Mouse (Mus musculus): Measurements from ENCODE around the gene 2200002D01Rik. TPM values are rescaled to one million over a fixed set of nuclear protein-coding genes. Genes with fewer than 3 reads are reported as not detected.

The 2200002D01Rik gene
- polyA plus RNA-seq, 1 experiment = 72.9 TPM

GRCm38 (mm10) chr7:29265636-29266035 is 17.4 kb upstream of the 2200002D01Rik start:
- H3K79me2 ChIP-seq (ENCODE audit: control insufficient read depth, insufficient read depth) = no peaks in the 10 kb centered on the region
- no peaks in the 10 kb centered on the region for H3K36me3 ChIP-seq (ENCODE audit: control insufficient read depth, insufficient read depth)
- no peaks in the 10 kb centered on the region for H3K79me3 ChIP-seq (ENCODE audit: low read depth)
- no peak overlapping the region for H3K4me3 ChIP-seq (ENCODE audit: insufficient read depth, poor library complexity, severe bottlenecking)
- peaks cover 22% of the 10 kb centered on the region for H3K27me3 ChIP-seq (ENCODE audit: control insufficient read depth, insufficient read depth, insufficient read length)
- H3ac ChIP-seq (ENCODE audit: control insufficient read depth, insufficient read length, low read depth) = no peak overlapping the region
- TF ChIP-seq MYOG (IDR thresholded peaks at IDR 0.05; ENCODE audit: control insufficient read depth, extremely low read depth, insufficient read length) (no peak), CTCF (IDR thresholded peaks at IDR 0.05; ENCODE audit: control insufficient read depth, insufficient read depth, insufficient read length) (no peak), MAX (IDR thresholded peaks at IDR 0.05) (no peak), USF1 (IDR thresholded peaks at IDR 0.05; ENCODE audit: low read depth) (no peak), MYOD1 (IDR thresholded peaks at IDR 0.05; ENCODE audit: control insufficient read depth, insufficient read length, low read depth) (no peak)

GRCm38 (mm10) chr7:29263831-29264230 is 15.6 kb upstream of the 2200002D01Rik start:
- Histone ChIP-seq H3K79me3 (ENCODE audit: low read depth) (no peaks in the 10 kb centered on the region), H3K4me3 (ENCODE audit: insufficient read depth, poor library complexity, severe bottlenecking) (no peak overlapping the region), H3K79me2 (ENCODE audit: control insufficient read depth, insufficient read depth) (no peaks in the 10 kb centered on the region), H3ac (ENCODE audit: control insufficient read depth, insufficient read length, low read depth) (no peak overlapping the region), H3K36me3 (ENCODE audit: control insufficient read depth, insufficient read depth) (no peaks in the 10 kb centered on the region), H3K27me3 (ENCODE audit: control insufficient read depth, insufficient read depth, insufficient read length) (peaks cover 27% of the 10 kb centered on the region)
- no peak for TF ChIP-seq FOSL1 (IDR thresholded peaks at IDR 0.05; ENCODE audit: insufficient read depth, low read length, poor library complexity, severe bottlenecking)
- no peak for TF ChIP-seq CEBPB (IDR thresholded peaks at IDR 0.05; ENCODE audit: low read depth)
- TF ChIP-seq MYOD1 (IDR thresholded peaks at IDR 0.05; ENCODE audit: control insufficient read depth, insufficient read length, low read depth) = no peak
- no peak for TF ChIP-seq MYOG (IDR thresholded peaks at IDR 0.05; ENCODE audit: control insufficient read depth, extremely low read depth, insufficient read length)
- TF ChIP-seq MAX (IDR thresholded peaks at IDR 0.05) = no peak
- TF ChIP-seq CTCF (IDR thresholded peaks at IDR 0.05; ENCODE audit: control insufficient read depth, insufficient read depth, insufficient read length) = no peak
- no peak for TF ChIP-seq USF1 (IDR thresholded peaks at IDR 0.05; ENCODE audit: low read depth)

GRCm38 (mm10) chr7:29262151-29262550 is 13.9 kb upstream of the 2200002D01Rik start:
- H3K4me3 ChIP-seq (ENCODE audit: insufficient read depth, poor library complexity, severe bottlenecking) = no peak overlapping the region
- H3K79me3 ChIP-seq (ENCODE audit: low read depth) = no peaks in the 10 kb centered on the region
- TF ChIP-seq CTCF (IDR thresholded peaks at IDR 0.05; ENCODE audit: control insufficient read depth, insufficient read depth, insufficient read length) = no peak
- no peak for TF ChIP-seq FOSL1 (IDR thresholded peaks at IDR 0.05; ENCODE audit: insufficient read depth, low read length, poor library complexity, severe bottlenecking)
- TF ChIP-seq MAX (IDR thresholded peaks at IDR 0.05) = no peak
- TF ChIP-seq USF1 (IDR thresholded peaks at IDR 0.05; ENCODE audit: low read depth) = no peak
- no peak for TF ChIP-seq MYOG (IDR thresholded peaks at IDR 0.05; ENCODE audit: control insufficient read depth, extremely low read depth, insufficient read length)
- no peak for TF ChIP-seq CEBPB (IDR thresholded peaks at IDR 0.05; ENCODE audit: low read depth)
- TF ChIP-seq MYOD1 (IDR thresholded peaks at IDR 0.05; ENCODE audit: control insufficient read depth, insufficient read length, low read depth) = no peak
- H3K79me2 ChIP-seq (ENCODE audit: control insufficient read depth, insufficient read depth) = no peaks in the 10 kb centered on the region
- peaks cover 27% of the 10 kb centered on the region for H3K27me3 ChIP-seq (ENCODE audit: control insufficient read depth, insufficient read depth, insufficient read length)
- H3ac ChIP-seq (ENCODE audit: control insufficient read depth, insufficient read length, low read depth) = no peak overlapping the region
- no peaks in the 10 kb centered on the region for H3K36me3 ChIP-seq (ENCODE audit: control insufficient read depth, insufficient read depth)

- H3K36me3 ChIP-seq (ENCODE audit: control insufficient read depth, insufficient read depth) = no peaks in the 10 kb centered on the region
- H3K79me3 ChIP-seq (ENCODE audit: low read depth) = no peaks in the 10 kb centered on the region
- H3K27me3 ChIP-seq (ENCODE audit: control insufficient read depth, insufficient read depth, insufficient read length) = peaks cover 20% of the 10 kb centered on the region
- H3K4me3 ChIP-seq (ENCODE audit: insufficient read depth, poor library complexity, severe bottlenecking) = no peak overlapping the region
- TF ChIP-seq CEBPB (IDR thresholded peaks at IDR 0.05; ENCODE audit: low read depth) (no peak), FOSL1 (IDR thresholded peaks at IDR 0.05; ENCODE audit: insufficient read depth, low read length, poor library complexity, severe bottlenecking) (no peak), MYOD1 (IDR thresholded peaks at IDR 0.05; ENCODE audit: control insufficient read depth, insufficient read length, low read depth) (no peak), MYOG (IDR thresholded peaks at IDR 0.05; ENCODE audit: control insufficient read depth, extremely low read depth, insufficient read length) (no peak), CTCF (IDR thresholded peaks at IDR 0.05; ENCODE audit: control insufficient read depth, insufficient read depth, insufficient read length) (no peak), MAX (IDR thresholded peaks at IDR 0.05) (no peak), USF1 (IDR thresholded peaks at IDR 0.05; ENCODE audit: low read depth) (no peak)
- H3ac ChIP-seq (ENCODE audit: control insufficient read depth, insufficient read length, low read depth) = no peak overlapping the region
- no peaks in the 10 kb centered on the region for H3K79me2 ChIP-seq (ENCODE audit: control insufficient read depth, insufficient read depth)
These were observed 11.8 kb upstream of the 2200002D01Rik start for GRCm38 (mm10) chr7:29259781-29260730.

- no peak overlapping the region for H3K4me3 ChIP-seq (ENCODE audit: insufficient read depth, poor library complexity, severe bottlenecking)
- no peaks in the 10 kb centered on the region for H3K36me3 ChIP-seq (ENCODE audit: control insufficient read depth, insufficient read depth)
- H3ac ChIP-seq (ENCODE audit: control insufficient read depth, insufficient read length, low read depth) = no peak overlapping the region
- no peaks in the 10 kb centered on the region for H3K79me3 ChIP-seq (ENCODE audit: low read depth)
- no peaks in the 10 kb centered on the region for H3K79me2 ChIP-seq (ENCODE audit: control insufficient read depth, insufficient read depth)
- H3K27me3 ChIP-seq (ENCODE audit: control insufficient read depth, insufficient read depth, insufficient read length) = peaks cover 8% of the 10 kb centered on the region
- TF ChIP-seq MAX (IDR thresholded peaks at IDR 0.05) (no peak), USF1 (IDR thresholded peaks at IDR 0.05; ENCODE audit: low read depth) (no peak), MYOD1 (IDR thresholded peaks at IDR 0.05; ENCODE audit: control insufficient read depth, insufficient read length, low read depth) (no peak), MYOG (IDR thresholded peaks at IDR 0.05; ENCODE audit: control insufficient read depth, extremely low read depth, insufficient read length) (no peak), CTCF (IDR thresholded peaks at IDR 0.05; ENCODE audit: control insufficient read depth, insufficient read depth, insufficient read length) (no peak), CEBPB (IDR thresholded peaks at IDR 0.05; ENCODE audit: low read depth) (no peak)
These were observed 9.1 kb upstream of the 2200002D01Rik start for GRCm38 (mm10) chr7:29257368-29257767.
